Mouse (Mus musculus) heart, postnatal 14 days (tissue): ENCODE measurements at regions not wholly inside any gene's neighbourhood (a gene's known extent, or its start where the extent isn't known, plus 50 kb on each side); places are given as distances from the start of the nearest gene placed in this dataset.

Experiments used
- DNase-seq, 2 experiments: peaks; one replicate each; pipeline ENCODE4 v3.0.0; 2021 to 2022
- intact Hi-C: fragments of 180-260 bp; cut with DNase I; formaldehyde crosslinking; loops from one replicate; pipeline ENCODE4 v1.15.1; 2025

DNA sequence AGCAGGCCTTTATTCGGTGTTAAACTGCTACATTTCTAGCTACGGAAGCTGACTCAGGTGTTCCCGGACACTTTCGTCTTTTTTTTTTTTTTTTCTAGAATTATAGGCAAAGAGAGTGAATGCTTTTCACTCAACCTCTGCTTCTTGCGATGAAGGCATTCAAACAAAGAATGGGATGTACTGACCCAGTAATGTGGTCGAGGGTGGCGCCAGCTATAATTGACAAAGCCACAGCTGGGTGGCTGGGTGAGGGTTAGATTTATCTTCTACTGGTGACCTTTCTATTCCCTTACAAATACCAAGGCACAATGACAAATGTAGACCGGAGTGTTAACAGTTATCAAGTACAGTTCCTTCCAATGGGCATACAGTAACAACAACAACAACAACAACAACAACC lies 340.7 kb upstream of the Slc24a2 start:
- intact Hi-C loops: no loop called here
- DNase-seq: no peak

DNA sequence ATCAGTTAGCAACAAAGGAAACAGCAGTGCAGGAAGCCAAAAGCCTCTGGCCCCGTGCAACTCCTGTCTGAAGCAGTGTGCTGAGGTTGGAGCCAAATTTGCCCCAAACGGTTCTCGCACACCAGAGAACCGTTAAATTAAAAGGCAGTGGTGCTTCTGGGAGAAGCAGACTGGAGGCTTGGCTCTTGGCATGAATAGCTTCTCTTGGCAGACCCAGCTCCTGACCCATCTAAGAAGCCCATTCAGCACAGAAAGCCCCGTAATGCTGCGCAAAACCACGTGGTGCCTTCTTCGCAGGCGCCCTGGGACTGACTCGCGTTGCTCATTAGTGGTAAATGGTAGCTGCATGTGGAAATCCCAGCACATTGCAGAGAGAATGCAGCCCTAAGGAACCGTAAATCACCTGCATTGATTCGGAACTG lies 340.2 kb upstream of the Slc24a2 start:
- intact Hi-C loops: no loop called here
- peak; percentile 3 to 7 for DNase-seq

DNA sequence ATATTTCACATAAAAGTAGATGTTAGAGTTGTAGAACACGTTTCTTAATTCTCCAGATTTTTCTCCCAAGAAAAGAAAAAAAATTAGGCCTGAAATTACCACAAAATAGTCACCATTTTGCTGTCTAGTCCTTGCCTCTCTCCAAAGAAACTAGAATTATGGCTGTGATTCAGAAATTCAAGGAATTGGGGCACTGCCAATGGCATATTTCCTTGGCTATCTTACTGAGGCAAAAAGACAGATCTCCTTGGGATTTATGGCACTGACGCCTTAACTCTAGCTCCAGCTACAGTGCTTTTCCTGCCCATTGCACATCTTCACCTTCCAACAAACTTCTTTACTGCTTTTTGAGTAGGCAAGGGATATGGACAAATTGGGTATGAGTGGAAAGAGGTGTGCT lies 336.3 kb upstream of the Slc24a2 start:
- intact Hi-C loops: no loop called here
- no peak for DNase-seq

DNA sequence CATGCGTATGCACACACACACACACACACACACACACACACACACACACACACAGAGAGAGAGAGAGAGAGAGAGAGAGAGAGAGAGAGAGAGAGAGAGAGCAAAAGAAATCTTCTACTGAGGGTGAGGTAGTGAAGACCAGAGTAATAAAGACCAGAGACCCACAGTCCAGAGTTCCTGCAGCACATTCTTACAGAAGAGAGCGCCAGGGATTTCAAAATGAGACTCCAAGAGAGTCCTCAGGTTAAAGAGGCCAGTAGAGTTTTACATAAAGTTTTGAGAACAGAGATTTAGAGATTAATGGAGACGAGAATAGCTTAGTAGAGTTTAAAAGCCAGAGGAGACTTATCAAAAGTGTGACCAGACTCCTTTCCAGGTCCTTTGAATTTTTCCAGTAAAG lies 324.6 kb upstream of the Slc24a2 start:
- intact Hi-C loops: no loop called here
- DNase-seq: no peak
